Mouse (Mus musculus) embryonic fibroblast, embryonic 13.5 days (primary cell): ENCODE data around the gene Tnfrsf1b.

Experiments used
- CTCF ChIP-seq: IDR thresholded peaks from 2 replicates; pipeline ENCODE4 v1.5.1; 2011; ENCODE audit warnings: mild to moderate bottlenecking, control low read depth, low read length, moderate library complexity, borderline replicate concordance; ENCODE audit not compliant: insufficient read depth
- POLR2A ChIP-seq: IDR thresholded peaks from 2 replicates; pipeline ENCODE4 v1.6.1; 2011; ENCODE audit warnings: low read depth, mild to moderate bottlenecking, control low read depth, low read length, moderate library complexity

DNA sequence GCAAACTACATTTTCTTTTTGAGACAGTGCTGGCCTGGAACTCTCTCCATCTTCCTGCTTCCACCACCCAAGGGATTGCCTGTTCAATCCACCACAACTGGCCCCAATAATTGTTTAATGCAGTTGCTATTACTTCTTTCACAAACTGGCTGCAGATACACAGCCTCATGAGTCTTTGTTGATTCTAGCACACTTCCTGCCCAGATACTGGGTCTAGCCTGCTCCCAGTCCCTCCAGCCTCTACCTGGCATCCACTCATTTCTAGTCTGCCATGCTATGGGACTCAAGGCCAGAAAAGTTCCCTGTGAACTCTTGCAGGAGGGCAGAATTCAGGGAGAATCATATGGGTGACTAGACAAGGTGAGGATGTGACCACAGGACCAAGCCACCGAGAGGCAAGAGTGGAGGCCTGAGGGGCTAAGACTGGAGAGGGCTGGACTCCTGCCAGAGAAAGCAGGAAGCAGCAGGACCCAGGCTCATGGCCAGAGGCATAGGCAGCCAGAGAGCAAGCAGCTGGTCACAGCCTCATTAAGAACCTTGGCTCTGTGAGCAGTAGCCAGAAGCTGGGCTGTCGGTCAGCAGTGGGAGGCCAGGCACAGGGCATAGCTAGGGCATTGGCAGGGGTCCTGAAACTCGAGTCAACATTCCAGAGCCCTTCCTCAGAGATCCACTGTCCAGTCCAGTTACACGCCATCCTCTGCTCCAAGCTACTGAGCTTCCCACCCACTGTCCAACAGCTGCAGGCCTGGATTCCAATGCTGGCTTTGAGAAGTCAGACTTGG lies 7.4 kb downstream of the Tnfrsf1b start:
- TF ChIP-seq POLR2A (no peak), CTCF (no peak)
